Mouse (Mus musculus) spleen, embryonic (tissue): ENCODE results near the gene Dapl1.

Experiments used
- CTCF ChIA-PET: fragments of 350-600 bp; sonication (Branson Sonifier 250); formaldehyde crosslinking; loops from one replicate; lab custom pipeline; 2022; lab: Charles Lee

Dapl1 gene

DNA sequence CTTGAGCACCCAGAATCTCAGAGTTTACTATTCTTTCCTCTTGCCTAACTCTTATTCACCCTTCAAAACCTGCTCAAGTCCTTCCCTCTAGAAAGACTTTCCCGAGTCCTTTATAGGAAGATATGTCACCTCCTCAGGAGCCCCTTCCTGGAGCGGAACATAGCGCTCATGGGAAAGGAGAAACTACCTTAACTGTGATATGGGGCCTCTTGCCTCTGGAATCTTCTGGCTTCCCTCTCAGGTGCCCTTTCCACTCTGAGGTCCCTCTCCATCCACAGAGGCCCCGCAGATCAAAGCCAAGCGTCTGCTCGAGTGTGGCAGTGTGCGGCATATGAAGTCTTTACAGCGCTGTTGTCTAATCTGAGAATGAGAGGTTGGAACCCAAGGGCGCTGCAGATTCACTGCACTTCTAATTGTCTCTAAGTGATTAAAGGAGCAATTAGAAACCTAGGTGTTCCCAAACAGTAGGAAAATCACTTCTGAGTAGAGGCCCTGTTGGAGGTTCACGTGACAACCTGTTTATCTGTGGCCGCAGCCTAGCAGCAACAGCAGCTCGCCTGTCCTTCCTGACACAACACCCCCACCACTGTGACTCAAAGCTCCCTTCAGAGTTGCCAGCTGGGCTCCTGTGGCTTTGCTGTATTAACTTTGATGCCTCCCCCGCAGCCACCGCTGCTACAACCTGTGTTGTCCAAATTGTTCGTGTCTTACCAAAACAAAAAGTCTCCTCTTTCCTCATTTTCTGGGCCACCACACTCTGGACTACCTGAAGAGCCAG is 49.7 kb downstream of the Dapl1 start:
- CTCF ChIA-PET = no interaction called here

DNA sequence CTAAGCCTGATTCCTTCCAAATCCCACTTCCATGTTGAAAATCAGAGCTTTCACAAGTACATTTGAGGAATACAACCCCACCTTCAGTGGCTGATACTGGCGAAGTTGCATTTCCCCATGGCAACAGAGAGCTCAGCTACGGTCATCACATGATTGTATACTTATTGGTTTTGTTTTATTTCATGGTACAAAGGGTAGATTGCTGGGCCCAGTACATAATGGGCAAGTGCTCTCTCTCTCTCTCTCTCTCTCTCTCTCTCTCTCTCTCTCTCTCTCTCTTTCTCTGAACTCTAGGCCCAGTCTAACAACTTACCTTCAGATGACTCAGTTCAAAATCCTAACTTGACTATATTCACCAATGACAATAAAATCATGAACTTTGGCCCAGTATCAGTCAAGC is 52.5 kb downstream of the Dapl1 start:
- CTCF ChIA-PET = no interaction called here

DNA sequence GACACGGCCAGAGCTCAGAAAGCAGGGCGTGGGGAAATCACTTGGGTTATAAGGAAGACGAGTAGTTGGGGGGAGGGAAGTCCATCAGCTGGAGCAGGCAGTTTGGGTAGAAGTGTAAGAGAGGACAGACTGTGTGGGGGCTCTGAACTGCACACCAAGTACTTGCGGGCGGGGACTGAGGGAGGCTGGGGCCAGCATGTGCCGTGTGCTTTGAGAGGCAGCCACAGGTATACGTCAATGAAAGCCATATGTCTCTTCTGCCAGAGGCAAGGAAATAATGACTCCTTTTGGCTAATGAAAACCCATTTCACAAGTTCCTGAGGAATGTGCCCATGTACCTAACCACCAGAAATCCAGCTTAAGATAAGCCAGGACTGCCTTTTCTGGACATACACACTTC is 53.6 kb downstream of the Dapl1 start:
- CTCF ChIA-PET = no interaction called here

DNA sequence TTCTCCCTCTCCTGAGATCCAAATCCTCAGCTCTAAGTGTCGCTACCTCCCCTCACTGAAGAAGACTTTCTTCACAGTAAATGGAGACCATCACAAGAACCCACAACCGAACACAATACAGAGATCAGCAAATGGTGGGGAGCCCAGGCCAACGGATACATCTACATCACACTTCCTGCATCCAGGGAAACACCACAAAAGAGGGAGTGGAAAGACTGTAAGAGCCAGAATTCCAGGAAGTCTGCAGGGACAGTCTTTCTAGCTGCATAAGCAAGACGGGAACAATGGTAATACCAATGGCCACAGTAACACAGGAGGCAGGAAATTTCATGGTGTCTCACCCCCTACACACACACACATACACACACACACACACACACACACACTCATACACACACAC is 55.3 kb downstream of the Dapl1 start:
- CTCF ChIA-PET = no interaction called here

DNA sequence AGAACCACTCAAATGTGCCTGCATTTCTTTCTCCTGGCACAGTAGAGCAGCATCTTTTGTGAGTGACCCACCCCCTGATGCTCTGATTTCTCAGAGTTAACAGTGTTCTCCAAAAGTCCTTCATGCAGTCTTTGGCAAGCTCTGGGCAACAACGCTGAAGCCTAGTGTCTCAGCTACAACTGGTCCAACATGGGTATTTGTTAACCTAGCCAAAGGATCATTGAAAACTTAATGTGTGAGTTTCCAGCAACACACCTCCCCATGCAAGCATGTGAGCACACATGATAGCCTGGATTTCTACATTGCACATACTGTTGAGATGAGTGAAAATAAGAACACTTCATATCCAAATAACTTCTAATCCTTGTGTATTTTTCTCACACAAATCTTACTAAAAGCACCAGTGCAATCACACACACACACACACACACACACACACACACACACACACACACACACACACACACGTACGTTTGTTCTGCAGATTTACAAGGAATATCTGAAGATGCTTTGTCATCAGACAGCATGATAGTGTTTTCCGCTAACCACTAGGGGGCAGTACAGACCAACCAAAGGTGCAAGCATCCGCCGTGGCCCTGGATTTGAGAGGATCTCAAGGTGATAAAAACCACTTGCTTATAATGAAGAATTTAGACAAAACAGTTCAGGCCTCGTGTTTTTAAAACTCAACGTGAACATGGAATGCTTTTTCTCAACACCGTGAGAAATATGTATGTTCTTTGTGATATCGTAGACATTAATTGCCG is 56.9 kb downstream of the Dapl1 start:
- CTCF ChIA-PET = interaction anchor here (0.6 to 1.7 kb wide), 2 partner anchors 79 to 204 kb away, joined by 6 to 13 read pairs; no protein-coding TSS in a partner anchor

DNA sequence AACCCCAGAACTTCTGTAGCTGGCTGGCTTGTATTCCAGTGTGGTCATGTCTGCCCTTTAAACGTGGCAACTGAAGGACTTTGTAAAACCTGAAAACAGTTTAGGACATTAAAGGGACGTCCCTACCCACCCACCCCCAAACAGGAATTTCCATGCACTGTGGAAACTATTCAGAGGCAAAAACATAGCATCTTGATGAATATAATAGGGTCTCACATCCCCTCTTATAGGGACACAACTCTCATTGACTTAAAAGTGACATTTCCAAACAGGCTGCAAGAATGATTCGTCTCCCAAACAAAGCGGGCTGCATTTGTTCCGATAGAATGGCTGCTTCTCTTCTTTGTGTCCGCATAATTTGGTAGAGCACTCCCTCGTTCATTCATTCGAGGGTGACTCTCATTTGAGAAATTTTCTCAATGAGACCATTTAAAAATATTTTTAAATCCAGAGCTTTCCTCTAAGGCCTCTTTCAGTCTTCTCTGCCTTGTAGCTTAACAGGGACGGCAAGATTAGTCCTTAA is 59.2 kb downstream of the Dapl1 start:
- CTCF ChIA-PET = interaction anchor here (0.9 kb wide), 1 partner anchor 203 kb away, joined by 3 read pairs; no protein-coding TSS in a partner anchor

DNA sequence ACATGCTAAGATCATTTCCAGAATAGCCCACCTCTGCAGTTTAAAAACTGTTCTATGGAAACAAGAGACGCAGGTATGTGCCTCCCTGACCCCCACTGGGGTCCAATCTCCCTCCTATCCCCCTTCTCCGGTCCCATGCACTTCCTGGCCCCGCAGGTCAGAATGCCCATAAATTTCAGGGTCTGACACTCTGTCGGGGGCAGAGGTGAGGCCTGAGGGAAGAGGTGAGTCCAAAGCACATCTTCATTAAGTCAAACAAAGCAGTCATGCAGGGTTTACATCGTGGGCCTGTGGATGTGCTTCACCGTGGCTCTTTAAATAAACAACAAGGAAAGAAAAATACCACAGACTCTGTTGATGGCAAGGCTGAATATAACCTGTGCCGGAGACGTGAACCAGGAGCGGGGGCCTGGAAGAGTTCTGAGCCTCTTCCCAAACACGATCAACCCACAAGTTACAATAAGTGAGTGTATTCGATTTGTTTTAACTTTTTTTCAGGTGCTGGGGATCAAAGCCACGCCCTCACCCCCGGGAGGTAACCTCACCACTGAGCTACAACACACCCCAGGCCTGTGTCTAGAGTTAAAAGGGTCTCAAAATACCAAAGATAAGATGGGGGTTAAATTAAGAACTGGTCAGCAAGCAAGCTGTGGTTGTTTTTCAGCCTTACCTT is 59.9 kb downstream of the Dapl1 start:
- CTCF ChIA-PET = no interaction called here

DNA sequence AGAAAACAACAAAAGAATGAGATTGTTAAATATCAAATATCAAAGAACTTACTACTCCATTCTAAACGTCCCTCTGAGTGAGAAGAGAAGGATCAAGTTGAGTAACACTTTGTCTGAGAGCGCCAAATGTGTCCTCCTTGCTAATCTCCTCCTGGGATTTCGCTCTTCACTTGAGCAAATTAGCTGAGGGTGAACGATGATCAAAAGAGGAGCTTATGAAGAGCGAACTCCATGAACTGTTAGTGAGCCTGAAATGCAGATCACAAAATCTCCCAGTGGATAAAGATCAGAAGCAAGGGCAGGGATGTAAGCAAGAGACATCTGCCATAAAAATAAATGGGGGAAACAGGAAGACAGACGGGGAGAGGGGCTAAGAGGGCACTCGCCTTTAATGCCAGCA is 60.5 kb downstream of the Dapl1 start:
- CTCF ChIA-PET = no interaction called here

DNA sequence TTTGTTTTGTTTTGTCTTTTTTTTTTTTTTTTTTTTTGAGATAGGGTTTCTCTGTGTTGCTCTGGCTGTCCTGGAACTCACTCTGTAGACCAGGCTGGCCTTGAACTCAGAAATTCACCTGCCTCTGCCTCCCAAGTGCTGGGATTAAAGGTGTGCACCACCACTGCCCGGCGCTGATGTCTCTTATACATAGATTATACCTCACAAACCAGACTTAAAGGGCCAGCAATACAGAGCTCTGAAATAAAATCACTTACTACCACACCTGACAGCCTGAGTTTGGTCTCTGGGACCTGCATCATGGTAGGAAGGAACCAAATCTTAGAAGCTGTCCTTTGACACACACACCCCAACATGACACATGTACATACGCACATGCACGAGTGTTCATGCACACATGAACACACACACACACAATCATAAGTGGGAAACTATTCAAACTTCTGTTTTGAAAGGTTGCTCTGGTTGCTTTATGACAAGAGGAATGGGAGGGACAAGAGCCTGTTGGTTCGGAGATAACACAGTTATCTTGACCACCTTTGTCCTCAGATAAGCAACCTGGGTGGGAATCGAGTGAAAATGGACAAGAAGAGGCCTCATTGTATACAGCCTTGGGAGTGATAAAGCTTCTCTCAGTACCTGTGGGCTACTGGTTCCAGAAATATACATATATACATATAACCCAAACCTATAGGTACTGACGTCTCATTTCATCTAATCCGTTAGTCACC is 63.1 kb downstream of the Dapl1 start:
- CTCF ChIA-PET = no interaction called here

DNA sequence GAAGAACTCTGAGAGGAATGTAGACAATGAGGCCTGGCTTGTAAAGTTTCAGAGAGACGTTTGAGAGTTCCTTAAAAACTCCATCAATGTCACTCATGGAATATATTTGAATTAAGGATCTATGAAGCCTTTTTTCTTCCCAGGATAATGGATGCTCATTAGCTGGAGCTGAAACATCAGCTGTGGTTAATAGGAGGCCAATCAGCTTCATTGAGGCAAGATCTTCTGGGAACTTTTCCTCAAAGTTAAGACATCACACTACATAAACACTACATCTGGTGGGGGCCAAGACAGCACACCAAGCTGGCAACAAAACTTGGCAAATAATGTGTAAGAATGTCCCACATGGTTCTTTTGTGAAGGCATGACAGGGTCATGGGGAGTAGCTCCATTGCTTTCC is 68.3 kb downstream of the Dapl1 start:
- CTCF ChIA-PET = no interaction called here

DNA sequence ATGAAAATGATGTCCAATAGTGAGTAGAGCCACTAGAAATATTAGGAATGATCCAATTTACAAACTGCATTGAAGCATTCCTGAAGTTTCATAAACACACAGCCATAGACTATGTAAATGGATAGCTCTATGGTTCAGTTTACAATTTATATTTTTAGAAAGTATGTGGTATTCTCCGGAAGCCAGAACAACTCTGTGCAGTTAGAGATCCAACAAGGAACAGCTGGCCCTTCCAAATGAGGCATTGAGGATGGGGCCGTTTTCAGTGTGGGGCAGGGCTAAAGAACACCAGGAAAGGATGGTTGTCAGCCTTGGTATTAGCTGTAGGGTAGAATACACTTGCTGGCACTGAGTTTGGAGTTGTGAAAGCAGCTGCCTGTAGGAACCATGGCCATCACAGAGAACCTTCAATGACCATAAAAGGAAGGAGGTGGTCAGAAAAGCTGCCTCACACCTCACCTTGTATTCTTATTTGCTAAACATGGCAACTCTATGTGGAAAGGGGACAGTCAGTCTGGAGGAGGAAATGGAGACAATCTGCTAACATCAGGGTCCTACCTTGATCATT is 70.0 kb downstream of the Dapl1 start:
- CTCF ChIA-PET = interaction anchor here (0.6 kb wide), 1 partner anchor 294 kb away, joined by 3 read pairs; no protein-coding TSS in a partner anchor
